Mouse (Mus musculus) kidney, postnatal 0 days (tissue): ENCODE results near the gene Cdc34b. TPM values are rescaled to one million over a fixed set of nuclear protein-coding genes. Genes with fewer than 3 reads are reported as not detected.

ENCODE experiments used
- ATAC-seq: fragments of 200-750 bp; cut with Nextera tagmentation; replicated peaks from 2 replicates; pipeline ENCODE4 v1.8.0; 2017; ENCODE audit warnings: low read depth, moderate number of reproducible peaks, moderate TSS enrichment, moderate library complexity; ENCODE audit not compliant: low FRiP score
- DNase-seq: peaks from one replicate; pipeline ENCODE4 v3.0.0-alpha.2; 2016; ENCODE audit warnings: low spot score
- H3K27ac ChIP-seq: fragments of 300-500 bp; sonication (generic); 2 replicates; pipeline ENCODE4 v1.5.1; 2014; ENCODE audit warnings: mild to moderate bottlenecking
- H3K27me3 ChIP-seq: fragments of 300-500 bp; sonication (generic); 2 replicates; pipeline ENCODE4 v1.6.1; 2014; ENCODE audit warnings: low read length, mixed read lengths; ENCODE audit not compliant: insufficient read depth
- H3K36me3 ChIP-seq: fragments of 300-500 bp; sonication (generic); 2 replicates; pipeline ENCODE4 v1.6.1; 2014; ENCODE audit warnings: low read length, mixed read lengths; ENCODE audit not compliant: insufficient read depth
- H3K4me1 ChIP-seq: fragments of 300-500 bp; sonication (generic); replicated peaks from 2 replicates; pipeline ENCODE4 v1.6.1; 2014; ENCODE audit warnings: antibody characterized with exemption, low read length, mixed read lengths; ENCODE audit not compliant: insufficient read depth
- H3K4me2 ChIP-seq: fragments of 300-500 bp; sonication (generic); 2 replicates; pipeline ENCODE4 v1.6.1; 2014; ENCODE audit warnings: mild to moderate bottlenecking, low read length, moderate library complexity, mixed read lengths
- H3K4me3 ChIP-seq: fragments of 300-500 bp; sonication (generic); replicated peaks from 2 replicates; pipeline ENCODE4 v1.5.1; 2014; ENCODE audit warnings: low read depth, low read length
- H3K9ac ChIP-seq: fragments of 300-500 bp; sonication (generic); 2 replicates; pipeline ENCODE4 v1.6.1; 2014; ENCODE audit warnings: low read depth, low read length
- H3K9me3 ChIP-seq: fragments of 300-500 bp; sonication (generic); replicated peaks from 2 replicates; pipeline ENCODE4 v1.6.1; 2016; ENCODE audit warnings: low read length, inconsistent platforms, mixed read lengths
- CTCF ChIP-seq: IDR thresholded peaks from 2 replicates; pipeline ENCODE4 v1.5.1; 2016; ENCODE audit warnings: antibody characterized with exemption, low read depth, mild to moderate bottlenecking, moderate library complexity
- WGBS: fragments of 180-500 bp; shearing (Covaris S2); extraction: QIAGEN DNeasy Blood & Tissue Kit; methylation state at CpG from one replicate; pipeline ENCODE4 v1.1.7; 2014; 5-methylcytosine and 5-hydroxymethylcytosine counted together
- polyA plus RNA-seq: library from polyadenylated mRNA; unstranded; fragments of >200 nt; fragmentation: Nextera tagmentation; extraction: Ambion mirVana; gene quantifications from 2 replicates; pipeline ENCODE4 v1.2.1, GENCODE M21; 2015

Gene Cdc34b
- polyA plus RNA-seq, 1 experiment from 2014 or later: 0.28 TPM

DNA sequence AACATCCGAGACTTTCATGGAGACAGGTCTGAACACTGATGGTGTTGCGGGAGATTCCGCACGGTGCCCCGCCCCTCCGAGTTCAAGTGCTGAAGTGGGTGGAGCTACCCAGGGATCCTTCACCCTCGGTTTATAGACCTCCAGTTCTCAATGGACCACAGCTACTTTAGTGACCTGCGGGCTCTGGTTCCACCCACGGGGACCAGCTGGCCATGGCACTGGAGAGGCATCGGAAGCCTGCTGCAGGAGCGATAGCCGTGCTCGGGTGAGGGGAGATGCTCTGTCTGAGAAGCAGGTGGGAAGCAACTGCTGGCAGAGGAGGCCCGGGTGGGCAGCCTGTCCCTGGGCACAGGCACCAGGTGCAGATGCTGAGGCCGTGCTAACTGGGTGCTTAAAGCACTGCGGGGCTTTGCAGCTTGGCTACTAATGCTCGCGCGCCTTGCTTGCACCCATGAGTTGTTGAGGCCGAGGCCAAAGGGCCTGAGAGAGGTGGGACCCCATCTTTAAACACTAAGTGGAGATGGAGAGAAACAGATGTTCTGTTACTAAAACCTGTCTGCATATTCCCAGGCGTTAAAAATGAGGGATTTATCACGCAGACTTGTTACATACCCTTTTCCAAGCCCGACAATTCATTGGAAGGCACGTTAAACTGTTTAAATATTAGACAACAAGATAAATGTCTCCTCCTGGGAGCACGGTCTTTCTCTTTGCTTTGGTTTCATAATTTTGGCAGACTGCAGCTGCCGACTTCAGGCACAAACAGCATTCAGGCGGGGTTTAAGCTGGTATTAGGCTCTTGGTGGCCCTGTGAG lies 40.0 kb upstream of the Cdc34b start:
- Histone ChIP-seq H3K4me1 (0 out of 2 replicates have a peak, but pooled peaks cover 13% of the 10 kb centered on the region), H3K4me3 (no peak overlapping the region), H3K27ac (no peak overlapping the region), H3K9me3 (no peaks in the 10 kb centered on the region), H3K36me3 (no peaks in the 10 kb centered on the region), H3K9ac (no peak overlapping the region), H3K4me2 (peak overlapping the region; percentile 43), H3K27me3 (no peaks in the 10 kb centered on the region)
- peak; percentile 78 for DNase-seq
- TF ChIP-seq CTCF: no peak
- WGBS: 37% methylated on average over 27 of the region's 27 CpGs
- ATAC-seq: 0 out of 2 replicates have a peak, but pooled peaks have one; percentile 26

DNA sequence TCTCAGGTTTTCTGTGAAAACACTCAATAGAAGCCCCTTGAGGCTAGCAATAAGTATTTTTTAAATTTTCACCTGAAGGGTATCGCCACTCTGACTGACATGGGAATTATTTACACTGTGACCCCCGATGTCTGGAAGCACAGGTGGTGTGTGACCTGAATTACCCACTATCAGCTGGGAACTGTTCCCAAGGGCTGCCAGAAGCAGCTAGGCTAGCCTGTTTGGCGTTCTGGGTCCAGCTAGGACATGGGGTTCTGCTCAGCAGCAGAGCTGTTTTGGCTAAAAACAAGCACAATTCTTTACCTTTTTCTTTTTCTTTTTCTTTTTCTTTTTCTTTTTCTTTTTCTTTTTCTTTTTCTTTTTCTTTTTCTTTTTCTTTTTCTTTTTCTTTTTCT lies 39.4 kb upstream of the Cdc34b start:
- no peak overlapping the region for H3K9ac ChIP-seq
- no peaks in the 10 kb centered on the region for H3K9me3 ChIP-seq
- H3K27ac ChIP-seq: no peak overlapping the region
- H3K36me3 ChIP-seq: no peaks in the 10 kb centered on the region
- no peak for DNase-seq
- H3K4me3 ChIP-seq: no peak overlapping the region
- no peak overlapping the region for H3K4me2 ChIP-seq
- 39% methylated on average over 3 of the region's 3 CpGs for WGBS
- no peak for ATAC-seq
- TF ChIP-seq CTCF: no peak
- H3K4me1 ChIP-seq: 0 out of 2 replicates have a peak, but pooled peaks cover 13% of the 10 kb centered on the region
- H3K27me3 ChIP-seq: no peaks in the 10 kb centered on the region

DNA sequence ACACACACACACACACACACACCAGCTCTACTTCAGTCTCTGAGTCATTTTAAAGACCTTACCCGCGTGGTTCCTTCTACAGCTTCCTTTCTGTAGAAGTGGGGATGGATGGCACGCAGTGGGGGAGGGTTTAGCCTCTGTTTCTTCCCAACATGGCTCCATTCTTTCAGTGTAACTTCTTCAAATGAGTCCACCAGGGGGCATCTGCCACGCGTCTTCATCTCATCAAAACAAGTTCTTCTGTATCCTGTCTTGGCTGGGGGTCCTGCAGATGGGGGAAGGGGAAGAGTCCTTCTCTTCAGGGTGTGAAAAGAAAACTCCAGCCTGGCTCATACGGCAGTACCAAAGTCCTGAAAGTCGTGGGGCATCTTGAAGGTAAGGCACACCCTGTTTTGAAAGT lies 37.6 kb upstream of the Cdc34b start:
- DNase-seq: peak; percentile 63
- Histone ChIP-seq H3K9ac (no peak overlapping the region), H3K27me3 (no peaks in the 10 kb centered on the region), H3K36me3 (no peaks in the 10 kb centered on the region), H3K9me3 (no peaks in the 10 kb centered on the region), H3K4me2 (no peak overlapping the region), H3K4me3 (no peak overlapping the region), H3K4me1 (0 out of 2 replicates have a peak, but pooled peaks cover 13% of the 10 kb centered on the region), H3K27ac (peak overlapping the region; percentile 31; the same call in 1 of the 2 replicates)
- ATAC-seq: no peak; the same call in 1 of the 2 replicates
- 48% methylated on average over 7 of the region's 7 CpGs for WGBS
- peak; percentile 57 for TF ChIP-seq CTCF

GRCm38 (mm10) chr11:94704472-94704871 lies 37.1 kb upstream of the Cdc34b start, which contains the start of gene Gm11541:
Gene Gm11541 (minus strand): TSS chr11:94704499.
- H3K9ac ChIP-seq: no peak within 1 kb of the TSS
- 0 out of 2 replicates have a peak, but pooled peaks cover 13% of the 10 kb centered on the region for H3K4me1 ChIP-seq
- H3K4me3 ChIP-seq: no peak within 1 kb of the TSS
- ATAC-seq (0 out of 2 replicates have a peak, but pooled peaks have one; percentile 54), DNase-seq (peak; percentile 71)
- H3K27ac ChIP-seq: peak within 1 kb of the TSS; percentile 52
- no peak within 1 kb of the TSS for H3K4me2 ChIP-seq
- WGBS: 61% methylated on average over 5 of the region's 5 CpGs
- H3K9me3 ChIP-seq: no peaks in the 10 kb centered on the region
- no peaks in the 10 kb centered on the region for H3K36me3 ChIP-seq
- H3K27me3 ChIP-seq: no peaks in the 10 kb centered on the region
- TF ChIP-seq CTCF: no peak

- H3K27me3 ChIP-seq: no peaks in the 10 kb centered on the region; the same call in 1 of the 2 replicates
- no peak overlapping the region for H3K4me3 ChIP-seq
- H3K9ac ChIP-seq: no peak overlapping the region
- WGBS: 44% methylated on average over 11 of the region's 11 CpGs
- ATAC-seq (no peak), DNase-seq (peak; percentile 77)
- H3K4me1 ChIP-seq: 0 out of 2 replicates have a peak, but pooled peaks cover 3% of the 10 kb centered on the region
- 0 out of 2 replicates have a peak overlapping the region, but pooled peaks have one; percentile 2 for H3K27ac ChIP-seq
- H3K4me2 ChIP-seq: no peak overlapping the region
- H3K36me3 ChIP-seq: no peaks in the 10 kb centered on the region
- H3K9me3 ChIP-seq: no peaks in the 10 kb centered on the region
- no peak; the same call in 1 of the 2 replicates for TF ChIP-seq CTCF
Measured at GRCm38 (mm10) chr11:94713246-94713860, 28.2 kb upstream of the Cdc34b start.

DNA sequence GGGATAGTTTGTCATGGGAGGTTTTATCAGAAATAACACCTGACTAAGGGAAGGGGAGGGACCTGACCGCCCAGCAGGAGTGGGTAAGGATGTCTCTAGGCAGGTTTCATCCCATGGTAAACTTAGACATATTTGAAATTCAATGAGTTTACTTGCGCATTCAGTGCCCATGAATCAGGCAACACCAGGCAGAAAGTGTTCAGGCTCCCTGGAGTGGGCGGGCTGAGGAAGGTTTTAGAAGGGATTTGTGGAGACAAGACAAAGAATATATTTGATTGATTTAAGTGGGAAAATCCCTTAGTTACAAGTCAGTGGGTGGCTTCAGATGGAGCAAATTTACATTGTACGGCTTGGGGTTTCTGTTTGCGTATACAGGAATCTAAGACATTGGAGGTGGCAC lies 26.0 kb upstream of the Cdc34b start:
- Histone ChIP-seq H3K36me3 (no peaks in the 10 kb centered on the region), H3K27me3 (no peaks in the 10 kb centered on the region; the same call in 1 of the 2 replicates), H3K4me1 (0 out of 2 replicates have a peak, but pooled peaks cover 3% of the 10 kb centered on the region), H3K9ac (no peak overlapping the region), H3K9me3 (no peaks in the 10 kb centered on the region), H3K4me2 (no peak overlapping the region), H3K4me3 (no peak overlapping the region), H3K27ac (no peak overlapping the region)
- ATAC-seq (no peak), DNase-seq (no peak)
- no peak for TF ChIP-seq CTCF
- WGBS: 80% methylated on average over 5 of the region's 5 CpGs
